Mouse (Mus musculus) embryonic facial prominence, embryonic 10.5 days (tissue): ENCODE measurements around the gene Cdpf1. TPM values are rescaled to one million over a fixed set of nuclear protein-coding genes. Genes with fewer than 3 reads are reported as not detected.
"Not testable (repeated sequence)": the region's sequence is repeated elsewhere in the genome, so short reads cannot be mapped to it uniquely, and the experiment has no call there.

Source experiments
- DNase-seq: peaks from one replicate; pipeline ENCODE4 v3.0.0-alpha.2; 2017; ENCODE audit warnings: low spot score
- H3K27ac ChIP-seq: fragments of 300-500 bp; sonication (generic); replicated peaks from 2 replicates; pipeline ENCODE4 v1.5.1; 2016; ENCODE audit warnings: mild to moderate bottlenecking
- H3K27me3 ChIP-seq: fragments of 300-500 bp; sonication (generic); replicated peaks from 2 replicates; pipeline ENCODE4 v1.6.1; 2016; ENCODE audit warnings: low read depth, mild to moderate bottlenecking; ENCODE audit not compliant: poor library complexity, severe bottlenecking
- H3K36me3 ChIP-seq: fragments of 300-500 bp; sonication (generic); replicated peaks from 2 replicates; pipeline ENCODE4 v1.6.1; 2016; ENCODE audit warnings: mild to moderate bottlenecking, moderate library complexity
- H3K4me1 ChIP-seq: fragments of 300-500 bp; sonication (generic); 2 replicates; pipeline ENCODE4 v1.6.1; 2016
- H3K4me3 ChIP-seq: fragments of 300-500 bp; sonication (generic); 2 replicates; pipeline ENCODE4 v1.5.1; 2016; ENCODE audit warnings: mild to moderate bottlenecking, moderate library complexity
- H3K9me3 ChIP-seq: fragments of 300-500 bp; sonication (generic); 2 replicates; pipeline ENCODE4 v1.6.1; 2016; ENCODE audit warnings: mild to moderate bottlenecking
- WGBS: fragments of 180-500 bp; shearing (Covaris S2); methylation state at CpG from one replicate; pipeline ENCODE4 v1.1.7; 2016; 5-methylcytosine and 5-hydroxymethylcytosine counted together
- polyA plus RNA-seq: library from polyadenylated mRNA; unstranded; fragments of >200 nt; fragmentation: Nextera tagmentation; extraction: Ambion mirVana; gene quantifications from 2 replicates; pipeline ENCODE4 v1.2.1, GENCODE M21; 2016

Cdpf1 gene
- polyA plus RNA-seq, 1 experiment from 2014 or later = 34.2 TPM

DNA sequence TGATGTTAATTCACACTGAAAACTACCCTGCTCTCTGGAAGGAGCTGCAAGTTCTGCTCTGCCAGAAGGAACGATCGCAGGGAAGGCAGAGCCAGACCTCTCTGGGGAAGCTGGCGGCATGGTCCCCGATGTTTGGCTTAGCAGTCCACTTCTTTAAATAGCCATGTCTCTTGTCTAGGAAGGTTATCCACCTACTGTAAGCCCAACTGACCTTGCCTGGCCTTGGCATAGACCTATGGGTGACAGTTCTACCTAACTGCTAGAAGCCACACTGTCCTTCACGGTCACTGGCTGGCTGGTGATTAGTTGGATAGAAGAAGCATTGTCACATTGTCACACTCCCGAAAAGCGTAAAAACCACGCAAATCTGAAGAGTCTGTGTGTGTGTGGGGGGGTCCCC is 12.8 kb downstream of the Cdpf1 start:
- Histone ChIP-seq H3K27ac (no peak overlapping the region), H3K36me3 (no peaks in the 10 kb centered on the region), H3K4me1 (no peaks in the 10 kb centered on the region), H3K4me3 (no peak overlapping the region), H3K9me3 (no peaks in the 10 kb centered on the region), H3K27me3 (no peaks in the 10 kb centered on the region)
- DNase-seq = no peak
- WGBS = 95% methylated on average over 8 of the region's 8 CpGs

DNA sequence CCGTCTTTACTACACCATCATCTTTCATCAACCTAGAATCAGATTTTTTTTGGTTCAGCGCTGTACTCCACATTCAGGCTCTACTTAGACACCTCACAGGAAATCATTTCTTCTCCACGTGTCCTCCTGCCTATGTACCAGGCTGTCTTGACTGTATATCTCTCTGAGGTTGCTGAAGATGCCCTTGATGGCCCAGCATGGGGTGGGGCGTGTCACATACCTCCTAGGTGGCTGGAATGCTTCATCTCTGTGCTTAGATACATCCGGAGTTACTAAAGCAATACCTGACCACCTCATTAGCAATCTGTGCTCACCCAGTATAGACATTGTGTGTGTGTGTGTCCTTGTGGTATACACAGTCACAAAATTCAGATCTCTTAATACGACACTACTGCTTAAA is 16.0 kb downstream of the Cdpf1 start:
- Histone ChIP-seq H3K4me1 (no peaks in the 10 kb centered on the region), H3K4me3 (no peak overlapping the region), H3K36me3 (no peaks in the 10 kb centered on the region), H3K9me3 (no peaks in the 10 kb centered on the region), H3K27ac (no peak overlapping the region), H3K27me3 (no peaks in the 10 kb centered on the region)
- WGBS = 79% methylated on average over 6 of the region's 6 CpGs
- no peak for DNase-seq

DNA sequence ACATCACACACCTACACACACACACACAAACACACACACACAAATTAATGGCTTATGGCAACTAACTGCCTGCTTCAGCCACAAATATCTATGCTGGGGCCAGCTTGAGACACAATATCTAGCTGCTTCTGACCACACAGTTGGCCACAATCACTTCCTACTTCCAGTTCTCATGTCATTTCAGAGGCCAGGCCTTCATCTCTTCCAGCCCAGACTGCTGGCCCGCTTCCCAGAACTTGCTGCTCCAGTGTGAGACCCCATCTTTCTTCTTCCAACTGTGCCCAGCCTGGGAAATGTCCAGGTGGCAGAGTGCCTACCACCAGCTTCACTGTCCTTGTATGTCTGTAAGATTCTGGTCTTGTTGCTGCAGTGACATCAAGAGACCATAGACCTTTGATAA is 18.7 kb downstream of the Cdpf1 start:
- 81% methylated on average over 1 of the region's 1 CpGs for WGBS
- no peak for DNase-seq
- Histone ChIP-seq H3K4me3 (no peak overlapping the region), H3K4me1 (no peaks in the 10 kb centered on the region), H3K27ac (no peak overlapping the region), H3K27me3 (no peaks in the 10 kb centered on the region), H3K9me3 (no peaks in the 10 kb centered on the region), H3K36me3 (no peaks in the 10 kb centered on the region)

DNA sequence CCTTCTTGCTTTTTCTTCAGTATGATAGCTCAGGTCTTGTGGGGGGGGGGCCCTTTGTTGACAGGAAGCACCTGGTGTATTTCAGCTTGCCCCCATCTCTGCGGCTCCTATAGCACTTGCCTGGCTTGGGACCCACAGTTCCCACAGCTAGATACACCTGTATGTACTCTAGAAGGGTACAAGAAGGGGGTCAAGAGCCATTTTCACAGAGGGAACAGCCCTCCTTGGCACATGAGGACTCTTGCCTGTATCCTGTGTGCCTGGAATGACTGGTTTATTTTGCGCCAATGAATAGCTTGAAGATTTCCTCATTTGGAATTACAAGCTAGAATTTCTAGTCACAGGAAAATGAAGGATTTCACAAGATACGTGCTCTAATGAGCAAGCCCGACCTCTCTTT is 20.0 kb downstream of the Cdpf1 start:
- H3K9me3 ChIP-seq = no peaks in the 10 kb centered on the region
- no peaks in the 10 kb centered on the region for H3K4me1 ChIP-seq
- DNase-seq = no peak
- H3K27me3 ChIP-seq = no peaks in the 10 kb centered on the region
- H3K36me3 ChIP-seq = no peaks in the 10 kb centered on the region
- H3K27ac ChIP-seq = no peak overlapping the region
- H3K4me3 ChIP-seq = no peak overlapping the region
- 89% methylated on average over 4 of the region's 4 CpGs for WGBS

DNA sequence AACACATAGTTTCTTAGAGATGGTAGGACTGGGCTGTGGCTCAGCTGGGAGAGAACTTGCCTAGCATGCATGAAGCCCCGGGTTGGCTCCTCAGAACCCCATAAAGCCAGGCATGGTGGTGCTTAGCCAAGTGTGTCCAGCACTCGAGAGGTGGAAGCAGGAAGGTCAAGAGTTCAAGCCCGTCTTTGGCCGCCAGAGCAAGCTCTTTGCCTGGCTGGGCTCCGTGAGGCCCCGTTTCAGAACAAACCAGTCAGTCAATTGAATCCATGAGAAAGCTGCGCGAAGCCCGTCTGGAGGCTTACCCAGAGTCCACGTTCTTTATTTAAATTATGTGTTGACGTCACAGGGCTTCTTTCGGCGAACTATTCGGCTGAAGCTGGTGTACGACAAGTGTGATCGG is 22.9 kb downstream of the Cdpf1 start:
- 78% methylated on average over 16 of the region's 16 CpGs for WGBS
- no peaks in the 10 kb centered on the region for H3K27me3 ChIP-seq
- DNase-seq = no peak
- H3K36me3 ChIP-seq = no peaks in the 10 kb centered on the region
- H3K27ac ChIP-seq = no peak overlapping the region
- H3K4me1 ChIP-seq = no peaks in the 10 kb centered on the region
- H3K9me3 ChIP-seq = no peaks in the 10 kb centered on the region
- no peak overlapping the region for H3K4me3 ChIP-seq

DNA sequence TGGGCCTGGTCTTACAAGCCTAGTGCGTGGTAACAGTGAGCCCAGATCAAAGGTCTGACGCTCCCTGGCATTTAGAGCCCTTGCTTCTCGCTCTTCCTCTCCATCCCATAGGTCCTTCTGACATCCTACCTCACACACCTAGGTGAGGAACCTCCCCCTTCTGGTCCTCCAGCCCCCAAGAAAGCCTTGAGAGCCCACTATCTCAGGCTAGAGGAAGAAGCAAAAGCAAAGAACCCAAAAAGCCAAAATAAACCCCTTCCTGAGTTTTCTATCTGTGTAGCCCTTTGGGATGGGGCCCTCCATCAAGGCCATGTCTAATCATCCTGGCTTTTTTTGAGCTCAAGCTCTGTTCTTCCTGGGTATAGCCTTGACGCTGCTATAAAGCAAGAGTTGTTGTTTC is 23.4 kb downstream of the Cdpf1 start:
- Histone ChIP-seq H3K4me1 (no peaks in the 10 kb centered on the region), H3K27ac (no peak overlapping the region), H3K36me3 (no peaks in the 10 kb centered on the region), H3K9me3 (no peaks in the 10 kb centered on the region), H3K4me3 (no peak overlapping the region), H3K27me3 (no peaks in the 10 kb centered on the region)
- 89% methylated on average over 4 of the region's 4 CpGs for WGBS
- DNase-seq = no peak

DNA sequence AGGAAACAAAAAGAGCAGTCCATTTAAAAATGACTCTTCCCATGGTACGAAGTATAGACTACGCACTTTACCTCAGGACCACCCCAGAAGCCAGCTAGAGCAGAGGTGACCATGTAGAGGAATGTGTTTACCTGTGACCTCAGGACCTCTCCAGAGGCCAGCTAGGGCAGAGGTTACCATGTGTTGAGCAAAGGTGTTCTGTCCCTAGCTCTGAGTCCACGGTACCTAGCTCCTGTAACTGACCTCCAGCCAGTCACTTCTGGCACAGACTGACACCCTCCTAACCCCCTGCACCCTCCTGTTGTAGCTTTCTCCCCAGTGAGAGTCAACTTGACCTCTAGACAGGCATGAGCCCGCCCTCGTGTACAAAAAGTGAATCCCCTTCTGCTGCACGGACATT is 24.0 kb downstream of the Cdpf1 start:
- H3K27me3 ChIP-seq = no peaks in the 10 kb centered on the region
- 90% methylated on average over 6 of the region's 6 CpGs for WGBS

DNA sequence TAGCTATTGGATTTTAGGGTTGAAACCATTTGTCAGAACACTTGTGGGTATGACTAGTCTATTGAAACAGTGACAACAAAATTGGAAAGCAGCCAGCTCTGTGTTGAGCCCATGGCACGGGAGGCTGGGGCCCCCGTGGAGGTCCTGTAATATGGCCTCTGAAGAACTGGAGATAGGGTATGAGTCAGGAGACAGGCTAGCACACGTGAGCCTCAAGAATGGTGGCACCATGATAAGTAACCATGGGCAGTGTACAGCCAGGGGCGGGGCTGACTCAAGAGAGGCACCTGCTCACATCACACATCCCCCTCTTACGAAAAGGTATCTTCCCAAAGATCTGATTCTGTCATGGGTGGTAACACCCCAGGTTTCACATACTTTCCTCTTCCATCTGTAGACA is 24.8 kb downstream of the Cdpf1 start:
- 85% methylated on average over 5 of the region's 5 CpGs for WGBS
- no peaks in the 10 kb centered on the region for H3K4me1 ChIP-seq
- no peak overlapping the region for H3K4me3 ChIP-seq
- no peaks in the 10 kb centered on the region for H3K36me3 ChIP-seq
- DNase-seq = no peak
- H3K9me3 ChIP-seq = no peaks in the 10 kb centered on the region
- H3K27me3 ChIP-seq = no peaks in the 10 kb centered on the region
- H3K27ac ChIP-seq = no peak overlapping the region

More for the DNA sequence above, 24.0 kb downstream of the Cdpf1 start:
- Histone ChIP-seq H3K27ac (no peak overlapping the region), H3K4me3 (no peak overlapping the region), H3K36me3 (no peaks in the 10 kb centered on the region), H3K4me1 (no peaks in the 10 kb centered on the region), H3K9me3 (no peaks in the 10 kb centered on the region)
- no peak for DNase-seq

DNA sequence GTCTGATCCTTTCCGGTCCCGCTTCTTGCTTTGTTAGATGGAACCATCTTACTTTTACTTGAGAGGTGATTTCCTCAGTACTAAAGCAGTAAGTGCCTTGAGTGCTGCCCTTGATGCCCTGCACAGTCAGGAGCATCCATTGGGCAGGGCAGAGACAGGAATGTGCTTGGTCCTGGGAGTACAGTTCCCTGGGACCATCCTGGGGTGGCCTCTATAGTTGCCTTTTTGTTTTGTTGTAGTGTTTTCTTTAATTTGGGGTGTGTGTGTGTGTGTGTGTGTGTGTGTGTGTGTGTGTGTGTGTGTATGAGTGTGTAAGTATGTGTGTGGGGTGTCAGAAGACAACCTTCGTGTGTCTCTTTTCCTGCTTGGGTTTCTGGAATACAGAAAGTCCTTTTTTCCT is 27.2 kb downstream of the Cdpf1 start:
- no peak for DNase-seq
- Histone ChIP-seq H3K4me3 (no peak overlapping the region), H3K4me1 (no peaks in the 10 kb centered on the region), H3K27me3 (no peaks in the 10 kb centered on the region), H3K9me3 (no peaks in the 10 kb centered on the region), H3K27ac (no peak overlapping the region), H3K36me3 (no peaks in the 10 kb centered on the region)
- 92% methylated on average over 3 of the region's 3 CpGs for WGBS

DNA sequence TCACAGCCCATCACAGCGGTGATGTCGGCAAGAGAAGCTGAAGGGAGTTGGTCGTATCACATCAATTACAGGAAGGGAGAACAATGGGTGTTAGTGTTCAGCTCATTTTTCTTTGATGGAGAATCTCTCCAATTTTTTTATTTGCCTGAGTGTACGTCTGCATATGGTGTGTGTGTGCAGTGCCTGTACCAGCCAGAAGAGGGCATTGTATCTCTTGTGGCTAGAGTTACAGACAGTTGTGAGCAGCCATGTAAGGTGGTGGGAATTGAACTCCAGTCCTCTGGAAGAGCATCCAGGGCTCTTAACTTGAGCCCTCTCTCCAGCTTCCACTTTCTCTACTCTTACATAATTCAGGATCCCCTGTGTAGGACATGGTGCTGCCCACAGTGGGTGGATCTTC is 28.4 kb downstream of the Cdpf1 start:
- no peaks in the 10 kb centered on the region for H3K27me3 ChIP-seq
- 91% methylated on average over 4 of the region's 4 CpGs for WGBS
- no peaks in the 10 kb centered on the region for H3K4me1 ChIP-seq
- no peaks in the 10 kb centered on the region for H3K9me3 ChIP-seq
- no peak overlapping the region for H3K4me3 ChIP-seq
- DNase-seq = no peak
- no peak overlapping the region for H3K27ac ChIP-seq
- H3K36me3 ChIP-seq = no peaks in the 10 kb centered on the region

DNA sequence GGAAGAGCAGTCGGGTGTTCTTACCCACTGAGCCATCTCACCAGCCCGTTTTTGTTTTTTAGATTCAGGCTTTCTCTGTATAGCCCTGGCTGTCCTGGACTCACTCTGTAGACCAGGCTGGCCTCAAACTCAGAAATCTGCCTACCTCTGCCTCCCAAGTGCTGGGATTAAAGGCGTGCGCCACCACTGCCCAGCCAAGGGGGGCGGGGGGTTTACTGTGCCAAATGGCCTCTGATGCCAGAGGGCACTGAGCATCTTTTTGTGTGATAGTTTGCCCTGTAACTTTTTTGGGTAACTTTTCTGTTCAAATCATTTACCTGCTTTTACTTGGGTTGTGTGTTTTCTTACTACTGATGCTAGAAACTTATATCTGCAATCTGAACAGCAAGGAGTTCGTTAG is 32.6 kb downstream of the Cdpf1 start:
- not testable (repeated sequence) for H3K9me3 ChIP-seq, H3K27ac ChIP-seq, H3K4me1 ChIP-seq, DNase-seq, H3K4me3 ChIP-seq, H3K36me3 ChIP-seq, H3K27me3 ChIP-seq
- WGBS = 87% methylated on average over 6 of the region's 6 CpGs

DNA sequence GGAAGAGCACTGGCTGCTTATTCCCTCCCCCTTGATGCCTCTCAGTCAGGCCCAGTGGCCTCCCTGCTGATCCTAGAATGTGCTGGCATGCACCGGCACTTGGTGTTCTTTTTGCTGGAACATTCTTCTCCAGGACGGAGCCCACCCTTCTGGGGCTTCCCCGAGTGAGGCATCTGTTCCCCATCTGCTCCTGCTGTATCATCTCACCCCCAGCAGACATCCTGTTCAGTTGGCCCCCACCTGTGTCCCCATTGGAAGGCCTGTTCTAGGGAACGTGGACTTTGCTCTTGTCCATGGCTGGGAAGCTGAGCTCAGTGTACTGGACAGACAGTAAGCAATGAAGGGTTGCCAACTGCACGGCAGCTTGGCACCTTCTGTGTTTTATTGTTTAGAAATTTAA is 34.7 kb downstream of the Cdpf1 start:
- no peaks in the 10 kb centered on the region for H3K4me1 ChIP-seq
- H3K27ac ChIP-seq = no peak overlapping the region
- DNase-seq = no peak
- H3K9me3 ChIP-seq = no peaks in the 10 kb centered on the region
- 81% methylated on average over 5 of the region's 5 CpGs for WGBS
- H3K27me3 ChIP-seq = no peaks in the 10 kb centered on the region
- no peaks in the 10 kb centered on the region for H3K36me3 ChIP-seq
- no peak overlapping the region for H3K4me3 ChIP-seq

DNA sequence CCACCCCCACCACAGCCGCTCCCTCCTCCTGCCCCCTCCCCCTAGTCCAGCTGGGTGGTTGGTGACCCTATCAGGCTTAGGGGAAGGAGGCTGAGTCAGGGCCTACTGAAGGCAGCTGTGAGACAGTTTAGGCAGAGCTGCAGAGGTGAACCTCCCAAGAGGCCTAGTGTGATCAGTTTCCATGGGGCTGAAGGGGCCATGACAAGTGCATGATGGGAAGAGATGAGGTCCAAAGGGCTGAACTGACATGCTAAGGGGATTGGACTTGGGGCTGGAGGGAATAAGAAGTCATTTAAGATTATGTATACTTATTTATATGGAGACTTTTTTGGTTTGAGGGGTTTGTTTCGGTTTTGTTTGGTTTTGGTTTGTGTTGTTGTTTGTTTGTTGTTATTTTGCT is 35.3 kb downstream of the Cdpf1 start:
- H3K27me3 ChIP-seq = no peaks in the 10 kb centered on the region
- no peak overlapping the region for H3K4me3 ChIP-seq
- H3K36me3 ChIP-seq = no peaks in the 10 kb centered on the region
- no peaks in the 10 kb centered on the region for H3K4me1 ChIP-seq
- no peaks in the 10 kb centered on the region for H3K9me3 ChIP-seq
- no peak for DNase-seq
- WGBS = 75% methylated on average over 2 of the region's 2 CpGs
- no peak overlapping the region for H3K27ac ChIP-seq

DNA sequence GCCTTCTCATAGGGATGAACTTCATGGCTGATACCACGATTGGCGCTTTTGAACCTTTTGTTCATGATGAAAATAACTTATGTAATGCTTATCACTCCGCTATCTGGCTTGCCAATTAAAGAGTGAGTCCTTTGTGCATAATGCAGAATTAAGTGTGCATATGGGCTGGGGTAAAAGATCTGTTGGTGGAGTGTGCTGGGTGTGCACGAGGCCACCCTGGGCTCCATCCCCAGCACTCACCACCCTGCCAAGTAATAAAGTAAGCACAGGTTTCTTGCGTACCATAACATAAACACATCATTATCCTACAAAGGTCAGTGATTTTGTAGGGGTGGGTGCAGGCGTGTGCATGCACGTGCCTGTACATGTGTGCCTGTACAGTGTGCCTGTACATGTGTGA is 36.5 kb downstream of the Cdpf1 start:
- Histone ChIP-seq H3K4me1 (no peaks in the 10 kb centered on the region), H3K9me3 (no peaks in the 10 kb centered on the region), H3K27me3 (no peaks in the 10 kb centered on the region), H3K36me3 (no peaks in the 10 kb centered on the region), H3K27ac (no peak overlapping the region), H3K4me3 (no peak overlapping the region)
- DNase-seq = no peak
- WGBS = 89% methylated on average over 7 of the region's 7 CpGs
